Mouse (Mus musculus) MEL (cell line): ENCODE measurements around the gene Gm10961. TPM values are rescaled to one million over a fixed set of nuclear protein-coding genes. Genes with fewer than 3 reads are reported as not detected.

Experiments used
- DNase-seq: peaks from one replicate; pipeline ENCODE4 v3.0.0; 2011; ENCODE audit warnings: low read depth, low spot score
- H3K27ac ChIP-seq: 2 replicates; pipeline ENCODE4 v1.5.1; 2012; ENCODE audit warnings: low read depth, mild to moderate bottlenecking, control low read depth, low read length, moderate library complexity; ENCODE audit not compliant: control insufficient read depth
- H3K27me3 ChIP-seq, 2 experiments: fragments of 150-350 bp in 1 of 2; sonication (generic) in 1 of 2; 2 replicates each; pipeline ENCODE4 v1.6.1; 2012; ENCODE audit warnings: low read length in 2 of 2, mild to moderate bottlenecking in 2 of 2, improper control_type of control experiment in 1 of 2, moderate library complexity in 1 of 2; ENCODE audit not compliant: insufficient read depth in 2 of 2, control insufficient read depth in 1 of 2
- H3K36me3 ChIP-seq, 2 experiments: 2 replicates each; pipeline ENCODE4 v1.6.1; 2012 to 2014; ENCODE audit warnings: low read length in 2 of 2, improper control_type of control experiment in 1 of 2, inconsistent platforms in 1 of 2, mild to moderate bottlenecking in 1 of 2; ENCODE audit not compliant: insufficient read depth in 2 of 2, control insufficient read depth in 1 of 2
- H3K4me1 ChIP-seq, 2 experiments: fragments of 150-350 bp in 1 of 2; sonication (generic) in 1 of 2; 2 replicates each; pipeline ENCODE4 v1.6.1; 2012; ENCODE audit warnings: low read length in 2 of 2, improper control_type of control experiment in 1 of 2, mild to moderate bottlenecking in 1 of 2; ENCODE audit not compliant: insufficient read depth in 2 of 2, control insufficient read depth in 1 of 2
- H3K4me3 ChIP-seq, 2 experiments: fragments of 150-350 bp in 1 of 2; sonication (generic) in 1 of 2; 2 replicates each; pipeline ENCODE4 v1.5.1; 2012; ENCODE audit warnings: low read depth in 2 of 2, low read length in 2 of 2, mild to moderate bottlenecking in 2 of 2, moderate library complexity in 2 of 2, control low read depth in 1 of 2, improper control_type of control experiment in 1 of 2; ENCODE audit not compliant: control insufficient read depth in 1 of 2, insufficient read depth in 1 of 2
- H3K79me2 ChIP-seq: 2 replicates; pipeline ENCODE4 v1.6.1; 2012; ENCODE audit warnings: mild to moderate bottlenecking, low read length, moderate library complexity; ENCODE audit not compliant: control insufficient read depth, poor library complexity, insufficient read depth
- H3K9ac ChIP-seq: 2 replicates; pipeline ENCODE4 v1.6.1; 2012; ENCODE audit warnings: low read depth, mild to moderate bottlenecking, control low read depth, low read length, moderate library complexity; ENCODE audit not compliant: control insufficient read depth, poor library complexity, severe bottlenecking
- H3K9me3 ChIP-seq: fragments of 150-350 bp; sonication (generic); replicated peaks from 2 replicates; pipeline ENCODE4 v1.6.1; 2012; ENCODE audit warnings: mild to moderate bottlenecking, low read length, improper control_type of control experiment, moderate library complexity; ENCODE audit not compliant: insufficient read depth
- BHLHE40 ChIP-seq: IDR thresholded peaks from 2 replicates; pipeline ENCODE4 v1.6.1; 2012; ENCODE audit warnings: low read depth, mild to moderate bottlenecking, inconsistent platforms, low read length, improper control_type of control experiment, borderline replicate concordance
- CHD1 ChIP-seq: IDR thresholded peaks from 2 replicates; pipeline ENCODE4 v1.6.1; 2012; ENCODE audit warnings: low read depth, mild to moderate bottlenecking, inconsistent platforms, low read length, improper control_type of control experiment
- CHD2 ChIP-seq: IDR thresholded peaks from 2 replicates; pipeline ENCODE4 v1.6.1; 2011; ENCODE audit warnings: low read length, improper control_type of control experiment
- CTCF ChIP-seq, 3 experiments: IDR thresholded peaks in 2 of 3; conservative IDR thresholded peaks in 1 of 3; 2 replicates each; pipeline ENCODE4 v1.5.1; 2011 to 2012; ENCODE audit warnings: low read length in 3 of 3, low read depth in 2 of 3, mild to moderate bottlenecking in 2 of 3, improper control_type of control experiment in 1 of 3, inconsistent platforms in 1 of 3, mixed read lengths in 1 of 3, moderate library complexity in 1 of 3; ENCODE audit not compliant: control insufficient read depth in 1 of 3, insufficient read depth in 1 of 3, poor library complexity in 1 of 3, severe bottlenecking in 1 of 3
- E2F4 ChIP-seq: IDR thresholded peaks from 2 replicates; pipeline ENCODE4 v1.6.1; 2011; ENCODE audit warnings: low read depth, low read length, improper control_type of control experiment, borderline replicate concordance
- ELF1 ChIP-seq: IDR thresholded peaks from 2 replicates; pipeline ENCODE4 v1.6.1; 2014; ENCODE audit warnings: low read depth, mild to moderate bottlenecking, inconsistent platforms, low read length, improper control_type of control experiment, moderate library complexity
- EP300 ChIP-seq, 2 experiments: IDR thresholded peaks; 2 replicates each; pipeline ENCODE4 v1.6.1; 2011; ENCODE audit warnings: improper control_type of control experiment in 2 of 2, low read length in 2 of 2, low read depth in 1 of 2, mild to moderate bottlenecking in 1 of 2
- GABPA ChIP-seq: IDR thresholded peaks from 2 replicates; pipeline ENCODE4 v1.6.1; 2012; ENCODE audit warnings: low read depth, mild to moderate bottlenecking, inconsistent platforms, low read length, improper control_type of control experiment, moderate library complexity
- KAT2A ChIP-seq: conservative IDR thresholded peaks from 2 replicates; pipeline ENCODE4 v1.6.1; 2012; ENCODE audit warnings: low read depth, low read length, improper control_type of control experiment, inconsistent platforms
- MAFK ChIP-seq: IDR thresholded peaks from 2 replicates; pipeline ENCODE4 v1.6.1; 2011; ENCODE audit warnings: low read depth, mild to moderate bottlenecking, low read length, improper control_type of control experiment, borderline replicate concordance
- MAX ChIP-seq: IDR thresholded peaks from 2 replicates; pipeline ENCODE4 v1.6.1; 2011; ENCODE audit warnings: low read length, improper control_type of control experiment
- RCOR1 ChIP-seq: IDR thresholded peaks from 2 replicates; pipeline ENCODE4 v1.6.1; 2012; ENCODE audit warnings: low read depth, mild to moderate bottlenecking, inconsistent platforms, low read length, improper control_type of control experiment
- SMC3 ChIP-seq: IDR thresholded peaks from 2 replicates; pipeline ENCODE4 v1.6.1; 2011; ENCODE audit warnings: low read depth, low read length, improper control_type of control experiment
- UBTF ChIP-seq: IDR thresholded peaks from 2 replicates; pipeline ENCODE4 v1.6.1; 2012; ENCODE audit warnings: low read depth, mild to moderate bottlenecking, inconsistent platforms, low read length, improper control_type of control experiment, moderate library complexity, borderline replicate concordance; ENCODE audit not compliant: insufficient read depth
- USF1 ChIP-seq: IDR thresholded peaks from 2 replicates; pipeline ENCODE4 v1.6.1; 2014; ENCODE audit warnings: low read depth, mild to moderate bottlenecking, inconsistent platforms, low read length, improper control_type of control experiment, moderate library complexity
- USF2 ChIP-seq, 2 experiments: IDR thresholded peaks; 2 replicates each; pipeline ENCODE4 v1.6.1; 2011 to 2012; ENCODE audit warnings: improper control_type of control experiment in 2 of 2, low read length in 2 of 2, borderline replicate concordance in 1 of 2, inconsistent platforms in 1 of 2, low read depth in 1 of 2, mild to moderate bottlenecking in 1 of 2; ENCODE audit not compliant: insufficient read depth in 1 of 2
- ZC3H11A ChIP-seq: IDR thresholded peaks from 2 replicates; pipeline ENCODE4 v1.6.1; 2012; ENCODE audit warnings: low read depth, mild to moderate bottlenecking, inconsistent platforms, low read length, improper control_type of control experiment
- ZKSCAN1 ChIP-seq: IDR thresholded peaks from 2 replicates; pipeline ENCODE4 v1.6.1; 2012; ENCODE audit warnings: low read depth, mild to moderate bottlenecking, inconsistent platforms, low read length, improper control_type of control experiment, moderate library complexity
- ZMIZ1 ChIP-seq: IDR thresholded peaks from 2 replicates; pipeline ENCODE4 v1.6.1; 2012; ENCODE audit warnings: low read depth, mild to moderate bottlenecking, inconsistent platforms, low read length, improper control_type of control experiment, moderate library complexity
- polyA plus RNA-seq, 2 experiments: library from polyadenylated mRNA; stranded (reverse) in 1 of 2; unstranded in 1 of 2; fragments of >175 nt in 1 of 2; fragments of >200 nt in 1 of 2; gene quantifications; 2 replicates each; pipeline versions ENCODE4 v1.2.1 to v1.2.4; 2012; ENCODE audit warnings: low replicate concordance in 2 of 2, low read depth in 1 of 2; ENCODE audit not compliant: insufficient read length in 2 of 2, insufficient read depth in 1 of 2, missing spikeins in 1 of 2
- total RNA-seq: library from RNA; depleted of rRNA; stranded (reverse); fragments of 300-350 nt; gene quantifications from 2 replicates; pipeline ENCODE4 v1.2.3, GENCODE M21; 2012

The Gm10961 gene
- total and polyA plus RNA-seq, 3 experiments = not detected

- Histone ChIP-seq H3K9ac (no peak overlapping the region), H3K4me1 (no peaks in the 10 kb centered on the region), H3K36me3 (peaks cover 0 to 7% of the 10 kb centered on the region in 2 experiments; a peak in 2 of 4 replicates), H3K27me3 (no peaks in the 10 kb centered on the region), H3K79me2 (no peaks in the 10 kb centered on the region), H3K4me3 (no peak overlapping the region), H3K27ac (no peak overlapping the region), H3K9me3 (no peaks in the 10 kb centered on the region)
- DNase-seq = no peak
- TF ChIP-seq USF1 (no peak), SMC3 (no peak), BHLHE40 (no peak)
Measured at GRCm38 (mm10) chr3:107619911-107620310, 11.2 kb upstream of the Gm10961 start.

GRCm38 (mm10) chr3:107621286-107622075 lies 9.6 kb upstream of the Gm10961 start:
- Histone ChIP-seq H3K27ac (no peak overlapping the region), H3K4me1 (no peaks in the 10 kb centered on the region), H3K36me3 (peaks cover 0 to 9% of the 10 kb centered on the region in 2 experiments; a peak in 2 of 4 replicates), H3K9me3 (no peaks in the 10 kb centered on the region), H3K9ac (no peak overlapping the region), H3K4me3 (no peak overlapping the region), H3K27me3 (no peaks in the 10 kb centered on the region), H3K79me2 (no peaks in the 10 kb centered on the region)
- DNase-seq = no peak
- TF ChIP-seq MAX (no peak), ELF1 (no peak), MAFK (no peak)

- TF ChIP-seq KAT2A (no peak), RCOR1 (no peak), E2F4 (no peak), CTCF (IDR thresholded peaks at IDR 0.05 in 2 of 3, conservative IDR thresholded peaks at IDR 0.05 in 1 of 3; ENCODE audit: control insufficient read depth in 1 of 3, insufficient read depth in 1 of 3, low read depth in 2 of 3, low read length in 3 of 3, poor library complexity in 1 of 3, severe bottlenecking in 1 of 3) (no peak), ZMIZ1 (no peak), ZC3H11A (no peak), USF2 (IDR thresholded peaks at IDR 0.05; ENCODE audit: borderline replicate concordance in 1 of 2, insufficient read depth in 1 of 2, low read depth in 1 of 2, low read length in 2 of 2) (no peak), EP300 (IDR thresholded peaks at IDR 0.05; ENCODE audit: low read depth in 1 of 2, low read length in 2 of 2) (no peak), CHD1 (no peak), GABPA (no peak), UBTF (no peak), SMC3 (no peak), ZKSCAN1 (no peak), USF1 (no peak), CHD2 (no peak)
- H3K36me3 ChIP-seq = peaks cover 0 to 9% of the 10 kb centered on the region in 2 experiments; a peak in 2 of 4 replicates
- H3K27me3 ChIP-seq = no peaks in the 10 kb centered on the region
- no peak for DNase-seq
- no peak overlapping the region for H3K4me3 ChIP-seq
- H3K9me3 ChIP-seq = no peaks in the 10 kb centered on the region
- H3K79me2 ChIP-seq = no peaks in the 10 kb centered on the region
- no peaks in the 10 kb centered on the region for H3K4me1 ChIP-seq
- H3K9ac ChIP-seq = no peak overlapping the region
- no peak overlapping the region for H3K27ac ChIP-seq
Measured at GRCm38 (mm10) chr3:107622537-107622936, 8.6 kb upstream of the Gm10961 start.
